Mouse (Mus musculus): ENCODE results near the gene Trim26.
"Not testable (repeated sequence)": the region's sequence is repeated elsewhere in the genome, so short reads cannot be mapped to it uniquely, and the experiment has no call there.

Gene Trim26

DNA sequence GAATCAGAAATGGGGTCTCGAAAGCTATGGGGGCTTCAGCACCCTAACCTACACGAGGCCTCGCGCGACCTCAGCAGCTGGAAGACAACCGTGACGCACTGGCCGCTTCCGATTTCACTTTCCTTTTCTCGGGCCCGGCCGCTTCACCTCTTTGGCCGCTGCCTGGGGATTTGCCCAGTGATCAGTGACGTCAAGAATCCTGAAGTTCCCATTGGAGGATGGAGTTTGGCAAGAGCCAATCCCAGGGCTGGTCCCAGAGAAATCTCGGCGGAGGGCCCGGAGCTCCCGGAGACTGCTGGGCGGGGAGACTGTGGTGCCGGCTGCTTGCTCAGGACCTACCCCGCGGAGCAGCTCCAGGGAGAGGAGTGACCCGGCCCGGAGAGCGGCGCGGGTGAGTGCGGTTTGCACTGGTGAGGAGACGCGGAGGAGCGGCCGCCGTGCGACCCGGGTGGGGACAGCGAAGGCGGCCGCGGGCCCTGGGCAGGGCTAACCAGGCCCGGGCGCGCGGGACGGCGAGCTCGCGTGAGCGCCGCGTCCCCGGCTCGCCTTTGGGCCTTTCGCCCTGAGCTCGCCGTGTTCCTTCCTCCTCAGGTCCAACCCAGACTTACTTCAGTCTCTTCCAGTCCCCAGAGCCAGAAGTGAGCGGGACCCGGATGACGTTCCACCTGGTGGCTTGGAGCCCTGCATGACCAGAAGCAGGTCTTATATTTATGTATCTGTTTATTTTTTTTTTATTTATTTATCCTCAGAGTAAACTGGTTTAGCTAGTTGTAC is at the start of gene Trim26:
Gene Trim26, plus strand, starts transcription at position 261 of the 774 bp plus-strand sequence.
- DNase-seq (ENCODE audit: low spot score in 2 of 2): peak; percentile 97 to 98

DNA sequence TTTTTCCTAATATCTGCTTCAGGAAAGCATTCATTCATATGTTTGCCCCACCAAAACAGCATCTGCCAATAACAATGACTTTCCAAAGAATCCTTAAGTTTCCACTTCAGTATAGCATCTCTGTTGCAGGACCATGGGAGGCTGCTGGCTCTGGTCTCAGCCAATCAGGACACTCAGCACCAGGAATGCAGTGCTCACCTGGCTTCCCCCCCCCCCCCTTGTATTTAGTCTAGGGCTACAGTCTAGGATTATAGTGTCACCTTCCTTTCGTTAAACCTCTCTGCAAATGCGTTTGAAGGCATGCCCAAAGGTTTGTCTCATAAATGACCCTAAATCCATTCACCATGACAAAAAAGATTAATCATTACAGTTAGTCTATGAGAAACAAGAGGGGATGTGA is 48.6 kb upstream of the Trim26 start:
- DNase-seq (ENCODE audit: low spot score in 2 of 2): no peak

DNA sequence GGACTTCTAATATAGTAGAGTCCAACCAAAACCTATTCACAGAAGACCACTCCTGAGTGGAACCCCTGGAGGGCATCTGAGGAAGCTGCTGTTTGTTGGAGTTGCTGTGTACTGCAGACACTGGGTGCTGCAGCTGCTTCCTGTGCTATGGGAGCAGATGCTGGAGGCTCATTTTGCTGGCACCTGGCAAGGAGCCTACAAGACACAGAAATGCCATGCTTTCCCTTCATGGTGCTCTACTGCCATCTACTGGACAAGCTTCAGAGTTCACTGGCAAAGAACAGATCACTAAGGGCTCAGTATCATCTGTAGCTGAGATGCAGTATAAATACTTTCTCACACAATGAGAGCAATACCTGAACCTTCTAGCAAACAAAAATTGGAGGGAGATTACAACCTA is 48.1 kb upstream of the Trim26 start:
- peak; percentile 80 to 87 for DNase-seq (ENCODE audit: low spot score in 2 of 2)

DNA sequence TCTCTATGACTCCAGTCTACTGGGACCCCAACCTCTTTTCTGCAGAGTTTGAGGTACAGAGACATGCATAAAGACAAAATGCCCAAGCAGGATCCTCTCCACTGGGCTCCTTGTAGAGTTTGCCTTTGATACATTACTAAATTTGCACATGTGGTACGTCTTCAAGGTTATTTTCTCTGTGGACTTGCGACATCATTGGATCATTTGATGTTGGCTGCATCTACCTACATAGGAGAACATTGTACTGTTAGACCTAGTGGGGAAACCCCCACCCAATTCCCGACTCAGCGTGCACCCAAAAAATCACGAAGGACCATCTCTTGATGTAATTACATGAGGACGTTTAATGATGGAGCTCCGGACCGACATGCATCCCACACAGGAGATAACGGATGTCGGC is 37.4 kb upstream of the Trim26 start:
- DNase-seq (ENCODE audit: low spot score in 2 of 2): no peak

DNA sequence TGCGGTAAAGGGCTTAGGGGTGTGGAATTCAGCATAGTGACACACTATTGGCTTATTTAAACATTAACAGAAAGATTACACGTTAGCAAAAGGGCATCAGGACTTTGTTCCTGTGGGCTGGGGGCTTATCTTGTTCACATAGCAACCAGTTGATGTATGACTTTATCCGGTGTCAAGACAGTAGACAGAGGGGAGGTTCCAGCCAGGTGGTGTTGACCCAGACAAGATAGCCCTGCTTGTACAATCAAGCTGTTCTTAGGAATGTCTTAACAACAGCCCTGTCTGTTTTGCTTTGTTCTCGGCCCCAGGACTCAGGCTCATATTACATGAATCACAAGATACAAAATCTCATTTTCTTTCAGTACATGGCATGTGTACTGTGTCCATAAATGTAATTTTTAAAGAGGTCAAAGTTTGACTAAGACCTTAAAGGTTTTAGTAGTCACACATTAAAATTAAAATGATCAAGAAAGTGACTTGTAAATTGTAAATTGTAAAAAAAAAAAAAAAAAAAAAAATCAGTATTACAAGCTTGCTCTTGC is 36.9 kb upstream of the Trim26 start:
- not testable (repeated sequence) for DNase-seq (ENCODE audit: low spot score in 2 of 2)

DNA sequence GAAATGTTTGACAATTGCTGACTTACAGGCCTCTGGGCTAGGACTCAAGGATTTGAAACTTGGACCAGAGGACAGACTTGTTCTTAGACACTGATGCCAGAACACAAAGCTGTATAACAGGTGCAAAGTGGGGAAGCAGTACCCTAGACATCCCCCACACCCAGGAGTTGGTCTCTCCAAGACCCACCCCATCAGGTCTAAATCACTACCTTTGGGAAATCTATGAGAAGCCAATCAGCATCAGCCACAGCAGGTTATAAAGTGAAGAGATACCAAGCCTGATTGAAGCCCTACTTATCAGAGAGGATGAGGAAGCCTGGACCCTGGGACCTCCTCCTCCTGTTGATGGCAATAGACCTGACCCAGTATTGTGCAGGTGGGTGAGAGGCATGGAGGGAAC is 25.1 kb upstream of the Trim26 start, which contains the start of gene H2-M10.6:
Gene H2-M10.6, plus strand, starts transcription at position 301 of the 400 bp plus-strand sequence.
- no peak for DNase-seq (ENCODE audit: low spot score in 2 of 2)

DNA sequence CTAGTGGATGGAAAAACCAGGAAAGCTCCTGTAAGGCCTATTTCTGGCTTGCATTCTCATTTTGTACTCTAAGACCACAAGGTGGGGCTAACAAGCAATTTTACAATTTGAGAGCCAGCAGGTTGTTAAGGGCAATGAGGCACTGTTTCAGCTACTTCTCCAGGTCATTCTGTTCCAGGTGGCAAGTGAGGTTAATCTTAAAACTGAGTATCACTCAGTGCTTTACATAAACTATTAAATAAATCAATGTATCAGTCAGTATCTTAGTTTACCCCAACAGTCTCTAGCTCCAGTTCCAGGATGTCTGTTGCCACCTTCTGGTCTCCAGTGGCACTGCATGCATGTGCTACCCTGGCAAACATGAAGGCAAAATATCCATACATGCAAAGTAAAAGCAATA is 12.9 kb upstream of the Trim26 start:
- peak; percentile 57 to 61 for DNase-seq (ENCODE audit: low spot score in 2 of 2)

DNA sequence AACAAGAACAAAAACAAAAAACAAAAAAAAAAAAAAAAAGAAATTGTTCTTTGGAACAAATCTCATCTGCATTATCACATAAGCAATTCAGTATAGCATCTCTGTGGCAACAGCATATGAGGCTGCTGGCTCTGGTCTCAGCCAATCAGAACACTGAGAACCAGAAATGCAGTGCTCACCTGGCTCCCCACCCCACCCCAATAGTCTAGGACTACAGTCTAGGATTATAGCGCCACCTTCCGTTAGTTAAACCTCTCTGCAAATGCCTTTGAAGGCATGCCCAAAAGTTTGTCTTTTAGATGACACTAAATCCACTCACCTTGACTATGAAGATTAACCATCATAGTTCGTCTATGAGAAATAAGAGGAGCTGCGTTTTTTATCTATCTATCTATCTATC is 11.4 kb upstream of the Trim26 start:
- DNase-seq (ENCODE audit: low spot score in 2 of 2): no peak

DNA sequence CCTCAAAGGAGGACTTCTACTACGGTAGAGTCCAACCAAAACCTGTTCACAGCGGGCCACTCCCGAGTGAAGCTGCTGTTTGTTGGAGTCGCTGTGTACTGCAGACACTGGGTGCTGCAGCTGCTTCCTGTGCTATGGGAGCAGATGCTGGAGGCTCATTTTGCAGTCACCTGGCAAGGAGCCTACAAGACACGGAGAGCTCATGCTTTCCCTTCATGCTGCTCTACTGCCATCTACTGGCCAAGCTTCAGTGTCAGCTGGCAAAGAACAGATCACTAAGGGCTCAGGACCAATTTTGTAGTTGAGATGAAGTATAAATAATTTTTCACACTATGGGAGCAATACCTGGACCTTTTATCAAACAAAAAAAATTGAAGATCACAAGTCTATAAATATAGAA is 10.9 kb upstream of the Trim26 start:
- peak; percentile 89 to 90 for DNase-seq (ENCODE audit: low spot score in 2 of 2)

DNA sequence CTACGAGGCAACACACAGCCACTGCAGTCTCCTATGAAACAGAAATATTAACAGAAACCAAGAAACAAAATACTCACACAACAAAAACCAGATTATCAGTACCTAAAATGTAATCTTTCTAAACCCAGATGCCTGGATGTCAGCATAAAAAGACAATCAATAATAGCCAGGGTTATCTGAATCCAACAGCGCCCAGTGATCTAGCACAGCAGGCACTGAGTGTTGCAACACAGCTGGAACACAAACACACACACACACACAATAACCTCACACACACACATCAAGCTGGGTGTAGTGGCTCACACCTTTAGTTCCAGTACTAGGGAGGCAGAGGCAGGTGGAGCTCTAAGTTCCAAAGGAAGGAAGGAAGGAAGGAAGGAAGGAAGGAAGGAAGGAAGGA is 8.4 kb upstream of the Trim26 start:
- no peak for DNase-seq (ENCODE audit: low spot score in 2 of 2)

DNA sequence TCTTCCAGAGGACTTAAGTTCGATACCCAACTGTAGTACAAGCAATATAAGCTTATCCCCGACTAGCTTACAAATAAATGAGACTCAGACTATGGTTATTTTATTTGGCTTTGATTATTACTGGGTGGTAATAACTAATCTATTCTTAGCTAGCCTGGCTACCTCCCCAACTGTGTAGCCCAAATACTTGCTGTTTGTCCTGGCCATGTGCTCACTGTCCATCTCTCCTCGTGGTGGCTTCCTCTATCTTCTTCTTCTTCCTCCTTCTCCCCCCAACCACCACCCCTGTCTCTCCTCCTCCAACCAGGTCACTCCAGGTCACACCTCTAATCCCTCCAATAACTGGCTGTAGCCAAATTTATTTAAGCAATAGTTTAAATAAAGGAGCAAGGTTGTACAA is 6.5 kb upstream of the Trim26 start:
- DNase-seq (ENCODE audit: low spot score in 2 of 2): no peak

DNA sequence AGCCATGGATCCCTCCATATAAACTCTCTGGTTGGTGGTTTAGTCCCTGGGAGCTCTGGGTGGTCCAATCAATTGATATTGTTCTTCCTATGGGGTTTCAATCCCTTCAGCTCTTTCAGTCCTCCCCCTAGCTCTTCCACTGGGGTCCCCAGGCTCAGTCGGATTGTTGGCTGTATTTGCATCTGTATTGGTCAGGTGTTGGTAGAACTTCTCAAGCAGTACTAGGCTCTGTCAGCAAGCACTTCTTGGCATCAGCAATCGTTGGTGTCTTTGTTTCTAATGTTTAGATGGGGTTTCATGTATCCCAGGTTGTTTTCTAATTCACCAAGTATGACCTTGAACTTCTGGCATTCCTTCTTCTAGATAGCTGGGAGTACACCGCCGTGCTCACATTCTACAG is 4.2 kb upstream of the Trim26 start:
- no peak for DNase-seq (ENCODE audit: low spot score in 2 of 2)

DNA sequence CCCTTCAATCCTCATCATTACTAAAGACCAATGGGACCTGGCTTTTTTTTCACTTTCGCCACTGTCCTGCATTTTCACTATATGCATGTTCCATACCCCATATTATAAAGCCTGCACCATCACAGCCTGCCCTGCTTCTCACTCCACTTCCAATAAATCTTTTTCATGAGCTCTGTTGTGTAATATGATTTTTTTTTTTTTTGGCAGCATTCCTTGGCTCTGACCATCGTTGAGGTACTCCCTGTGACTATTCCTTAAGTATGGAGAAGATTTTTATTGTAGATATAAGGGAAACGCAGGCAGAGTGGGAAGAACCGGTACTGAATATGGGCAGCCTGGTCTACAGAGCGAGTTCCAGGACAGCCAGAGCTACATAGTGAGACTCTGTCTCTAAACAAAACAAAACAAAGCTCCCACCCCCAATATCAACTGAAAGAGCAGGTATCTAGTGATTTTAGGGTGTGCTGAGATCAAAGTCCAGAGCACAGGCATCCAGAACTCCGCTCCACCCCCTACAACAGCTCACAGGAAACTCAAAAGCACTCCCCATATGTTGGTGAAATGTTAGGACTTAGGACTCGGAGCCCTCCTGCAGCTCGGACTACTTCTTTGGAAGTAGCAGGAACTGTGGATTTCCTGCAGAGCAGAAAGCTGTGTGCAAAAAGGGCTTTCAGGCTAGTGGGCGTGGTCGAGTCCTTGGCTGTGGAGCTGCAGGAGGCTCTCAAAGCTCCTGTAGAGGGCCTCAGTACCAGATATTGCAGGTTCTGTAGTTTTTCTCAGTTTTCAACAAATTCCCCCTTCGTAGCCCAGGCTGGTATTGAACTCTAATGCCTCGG is 1.1 kb upstream of the Trim26 start:
- DNase-seq (ENCODE audit: low spot score in 2 of 2): peak; percentile 54 to 55

DNA sequence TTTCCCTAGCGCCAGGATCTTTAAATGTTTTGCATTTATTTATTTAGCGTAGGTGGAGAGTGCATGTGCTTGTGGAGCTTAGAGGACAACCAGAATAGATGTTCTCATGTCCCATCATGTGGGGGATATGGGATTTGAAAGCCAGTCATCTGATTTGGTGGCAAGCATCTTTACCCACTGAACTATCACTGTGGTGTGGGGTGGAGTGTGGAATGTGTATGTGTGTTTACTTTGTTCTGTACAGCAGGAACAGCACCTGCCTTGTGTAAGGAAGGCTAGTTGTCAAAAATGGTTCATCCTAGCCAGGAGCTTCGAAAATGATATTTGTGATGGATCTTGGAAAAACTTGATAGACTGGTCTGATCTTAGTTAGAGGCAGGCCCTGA is 514 bp upstream of the Trim26 start:
- DNase-seq (ENCODE audit: low spot score in 2 of 2): no peak

DNA sequence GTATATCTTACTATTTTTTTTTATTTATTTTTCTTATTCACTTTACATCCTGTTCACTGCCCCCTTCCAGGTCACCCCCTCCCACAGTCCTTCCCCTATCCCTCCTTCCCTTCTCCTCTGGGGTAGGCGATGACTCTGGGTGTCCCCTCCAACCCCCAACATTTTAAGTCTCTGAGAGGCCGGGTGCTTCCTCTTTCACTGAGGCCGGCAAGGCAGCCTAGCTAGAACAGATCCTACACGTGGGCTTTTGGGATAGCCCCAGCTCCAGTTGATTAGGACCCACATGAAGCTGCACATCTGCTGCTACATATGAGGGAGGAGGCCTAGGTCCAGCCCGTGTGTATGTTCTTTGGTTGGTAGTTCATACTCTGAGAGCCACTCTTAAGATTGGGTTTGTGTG is 2.1 kb downstream of the Trim26 start:
- no peak for DNase-seq (ENCODE audit: low spot score in 2 of 2)

DNA sequence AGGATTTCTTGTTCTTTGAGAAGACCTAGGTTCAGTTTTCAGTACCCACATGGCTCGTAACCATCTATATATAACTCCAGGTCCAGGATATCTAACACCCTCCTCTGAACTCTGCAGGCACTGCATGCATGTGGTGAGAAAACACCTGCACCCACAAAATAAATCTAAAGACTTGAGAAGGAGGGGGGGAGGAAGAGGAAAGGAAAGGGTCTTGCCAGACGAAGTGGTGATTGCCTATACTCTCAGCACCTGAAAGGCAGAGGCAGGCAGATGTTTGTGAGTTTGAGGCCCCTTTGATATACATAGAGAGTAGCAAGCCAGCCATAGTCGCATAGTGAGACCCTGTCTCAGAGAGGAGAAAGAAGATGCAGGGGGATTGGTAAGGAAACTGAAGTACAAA is 3.0 kb downstream of the Trim26 start:
- DNase-seq (ENCODE audit: low spot score in 2 of 2): no peak

DNA sequence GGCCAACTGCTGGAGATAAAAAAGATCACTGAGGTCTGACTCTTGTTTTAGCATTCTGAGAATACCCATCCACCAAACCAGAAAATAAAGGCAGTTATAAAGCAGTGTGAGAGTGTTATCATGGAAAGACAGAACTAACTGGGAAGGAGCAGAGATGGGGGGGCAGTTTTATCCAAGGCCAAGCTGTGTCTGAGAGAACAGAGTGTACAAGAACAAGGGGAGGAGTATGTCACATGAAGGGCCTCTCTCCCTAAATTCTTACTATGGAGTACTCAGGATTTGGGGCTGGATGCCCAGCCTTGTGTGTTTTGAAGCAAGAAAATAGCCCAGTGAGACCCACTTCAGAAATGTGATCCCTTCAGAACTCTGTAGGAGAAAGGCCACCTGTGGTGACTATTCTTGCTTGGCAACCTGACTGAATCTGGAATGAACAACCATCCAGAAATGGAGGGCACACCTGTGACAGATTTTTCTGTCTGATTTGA is 4.1 kb downstream of the Trim26 start:
- no peak for DNase-seq (ENCODE audit: low spot score in 2 of 2)

DNA sequence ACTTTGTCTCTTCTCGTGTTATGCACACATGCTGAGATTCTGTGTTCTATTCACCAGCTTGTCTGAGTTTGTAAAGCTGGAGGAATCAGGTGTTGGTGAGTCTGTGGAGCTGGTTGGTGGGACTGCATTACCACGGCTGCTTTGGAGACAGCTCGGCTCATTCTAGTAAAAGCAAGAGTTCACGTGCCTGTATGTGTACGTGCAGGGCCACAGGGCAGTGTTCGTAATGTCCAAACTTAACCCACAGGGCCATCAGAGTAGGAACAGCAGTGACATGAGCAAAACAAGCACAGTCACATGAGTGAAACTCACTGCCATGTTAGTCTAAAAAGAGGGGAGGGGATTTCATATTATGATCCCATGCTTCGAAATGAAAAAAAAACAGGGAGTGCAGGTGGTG is 6.8 kb downstream of the Trim26 start:
- no peak for DNase-seq (ENCODE audit: low spot score in 2 of 2)

DNA sequence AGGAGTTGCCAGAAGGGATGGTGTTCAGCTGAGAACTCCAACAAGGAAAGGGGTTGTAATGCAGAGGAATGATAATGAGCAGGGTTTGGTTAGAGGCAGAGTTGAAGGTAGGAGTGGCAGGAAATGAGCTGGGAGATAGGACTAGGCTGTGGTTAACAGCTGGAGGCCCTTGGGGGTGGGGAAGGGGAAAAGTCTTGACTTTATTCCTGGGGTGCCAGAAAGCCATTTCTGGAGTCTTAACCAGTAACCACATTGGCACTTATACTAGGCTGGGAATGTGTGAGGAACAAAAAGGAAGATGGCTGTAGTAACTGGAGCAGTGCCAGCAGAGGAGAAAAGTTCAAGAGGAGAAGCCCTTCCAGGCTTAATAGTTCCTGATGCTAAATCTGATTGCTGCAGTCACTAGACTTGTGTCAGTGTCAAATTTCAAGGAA is 7.4 kb downstream of the Trim26 start:
- no peak for DNase-seq (ENCODE audit: low spot score in 2 of 2)

DNA sequence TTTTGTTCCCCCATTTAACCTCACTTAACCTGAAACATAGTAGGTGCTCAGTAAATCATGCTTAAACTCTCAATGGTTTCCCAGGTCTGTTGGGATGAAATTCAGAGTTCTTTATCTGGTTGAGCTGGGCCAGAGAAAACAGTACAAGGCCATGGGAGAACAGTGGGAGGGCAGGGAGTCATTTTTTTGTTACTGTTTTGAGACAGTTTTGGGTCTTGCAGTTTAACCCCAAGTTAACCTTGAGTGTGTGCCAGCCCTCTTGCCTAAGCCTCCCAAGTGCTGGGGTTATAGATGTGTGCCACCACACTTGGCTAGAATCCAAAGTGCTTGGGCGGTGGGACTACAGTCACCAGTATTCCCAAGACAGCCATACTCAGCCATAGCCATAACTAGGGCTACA is 7.8 kb downstream of the Trim26 start:
- DNase-seq (ENCODE audit: low spot score in 2 of 2): no peak

DNA sequence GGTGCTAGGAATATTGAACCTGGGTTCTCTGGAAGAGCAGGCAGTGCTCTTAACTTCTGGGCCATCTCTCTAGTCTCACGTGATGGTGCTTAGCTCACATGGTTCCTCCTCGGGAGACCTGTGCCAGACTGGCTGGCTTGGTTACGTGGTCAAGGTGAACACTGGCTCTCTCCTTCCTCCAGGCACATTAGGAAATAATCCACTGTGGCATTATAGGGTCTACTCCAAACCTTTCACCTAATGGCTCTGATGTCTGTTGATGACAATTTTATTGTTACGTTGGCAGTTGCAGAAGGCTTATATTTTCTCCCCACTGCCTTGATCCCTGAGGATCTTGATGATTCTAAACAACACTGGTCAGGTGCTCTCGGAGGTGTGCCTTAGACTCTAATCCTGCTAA is 12.0 kb downstream of the Trim26 start:
- no peak for DNase-seq (ENCODE audit: low spot score in 2 of 2)

DNA sequence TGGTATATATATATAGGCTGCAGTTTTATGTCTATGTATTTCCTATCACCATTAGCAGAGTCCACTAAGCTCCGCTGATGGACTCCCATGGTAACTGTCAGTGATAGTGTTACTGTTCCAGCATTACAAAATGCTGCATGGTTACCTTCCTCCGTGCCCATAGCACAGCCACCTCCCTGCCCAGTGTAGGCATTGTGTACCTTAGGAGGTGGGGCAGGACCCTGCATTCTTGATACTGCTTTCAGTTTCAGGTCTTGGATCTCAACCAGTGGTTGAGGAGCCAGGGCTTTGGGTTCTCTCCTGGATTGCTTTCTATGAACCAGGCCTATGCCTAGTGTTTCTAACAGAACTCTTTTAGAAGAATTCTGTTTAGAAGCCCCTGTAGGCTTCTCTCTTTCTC is 13.1 kb downstream of the Trim26 start:
- no peak for DNase-seq (ENCODE audit: low spot score in 2 of 2)

DNA sequence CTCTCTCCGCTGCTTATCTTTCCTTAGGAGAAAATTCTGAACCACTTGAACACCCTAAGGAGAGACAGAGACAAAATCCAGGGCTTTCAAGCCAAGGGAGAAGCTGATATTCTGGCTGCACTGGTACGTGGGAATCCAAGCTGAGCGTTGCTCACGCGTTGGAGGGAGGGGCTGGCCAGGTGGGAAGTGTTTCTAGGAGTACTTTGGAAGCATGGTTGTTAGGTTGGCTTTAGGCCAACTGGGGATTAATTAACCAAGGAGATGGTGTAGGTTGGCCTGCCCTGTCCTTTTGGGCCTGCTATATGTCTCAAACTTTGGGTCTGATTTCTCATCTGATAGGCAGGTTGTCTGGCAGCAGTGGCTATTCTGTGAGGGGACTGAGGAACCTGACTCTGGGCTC is 14.3 kb downstream of the Trim26 start:
- no peak for DNase-seq (ENCODE audit: low spot score in 2 of 2)
